Mouse (Mus musculus) B cell, adult 62 days (primary cell): Measurements from ENCODE around the gene Cpeb3. TPM values are rescaled to one million over a fixed set of nuclear protein-coding genes. Genes with fewer than 3 reads are reported as not detected.

ENCODE experiments used
- total RNA-seq: library from RNA; stranded (reverse); gene quantifications from 4 replicates; pipeline ENCODE4 v1.2.4, GENCODE M21; 2023

Gene Cpeb3
- 0.16 to 1.6 TPM (median 0.52 TPM) in 4 replicates for total RNA-seq

DNA sequence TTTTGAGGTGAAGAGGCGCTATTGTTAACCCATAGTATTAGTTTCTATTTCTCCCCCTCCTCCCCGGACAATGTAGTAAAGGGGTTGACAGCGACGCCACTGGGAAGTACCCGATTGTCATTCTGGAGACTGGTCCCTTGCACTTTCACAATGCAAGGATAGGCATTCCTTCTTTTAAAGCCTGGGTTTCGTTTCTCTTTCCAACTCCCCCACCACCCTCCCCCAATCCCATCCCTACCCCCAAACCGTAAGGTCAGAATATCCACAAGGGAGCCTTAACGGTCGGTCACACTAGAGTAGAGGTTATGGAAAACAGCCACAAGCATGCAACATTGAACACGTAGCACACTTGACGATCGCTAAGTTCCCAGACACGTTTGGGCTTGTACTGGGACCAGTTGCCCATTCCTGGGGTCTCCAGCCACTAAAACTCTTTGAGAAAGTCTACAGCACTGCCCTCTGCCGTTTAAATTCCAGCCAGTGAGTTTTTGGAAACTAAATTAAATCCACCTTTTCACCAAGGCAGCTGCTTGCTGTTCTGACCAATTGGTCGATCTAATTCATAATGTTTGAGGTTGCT lies at the start of gene Cpeb3:
Gene Cpeb3, minus strand, starts transcription at position 426 of the 580 bp plus-strand sequence.

DNA sequence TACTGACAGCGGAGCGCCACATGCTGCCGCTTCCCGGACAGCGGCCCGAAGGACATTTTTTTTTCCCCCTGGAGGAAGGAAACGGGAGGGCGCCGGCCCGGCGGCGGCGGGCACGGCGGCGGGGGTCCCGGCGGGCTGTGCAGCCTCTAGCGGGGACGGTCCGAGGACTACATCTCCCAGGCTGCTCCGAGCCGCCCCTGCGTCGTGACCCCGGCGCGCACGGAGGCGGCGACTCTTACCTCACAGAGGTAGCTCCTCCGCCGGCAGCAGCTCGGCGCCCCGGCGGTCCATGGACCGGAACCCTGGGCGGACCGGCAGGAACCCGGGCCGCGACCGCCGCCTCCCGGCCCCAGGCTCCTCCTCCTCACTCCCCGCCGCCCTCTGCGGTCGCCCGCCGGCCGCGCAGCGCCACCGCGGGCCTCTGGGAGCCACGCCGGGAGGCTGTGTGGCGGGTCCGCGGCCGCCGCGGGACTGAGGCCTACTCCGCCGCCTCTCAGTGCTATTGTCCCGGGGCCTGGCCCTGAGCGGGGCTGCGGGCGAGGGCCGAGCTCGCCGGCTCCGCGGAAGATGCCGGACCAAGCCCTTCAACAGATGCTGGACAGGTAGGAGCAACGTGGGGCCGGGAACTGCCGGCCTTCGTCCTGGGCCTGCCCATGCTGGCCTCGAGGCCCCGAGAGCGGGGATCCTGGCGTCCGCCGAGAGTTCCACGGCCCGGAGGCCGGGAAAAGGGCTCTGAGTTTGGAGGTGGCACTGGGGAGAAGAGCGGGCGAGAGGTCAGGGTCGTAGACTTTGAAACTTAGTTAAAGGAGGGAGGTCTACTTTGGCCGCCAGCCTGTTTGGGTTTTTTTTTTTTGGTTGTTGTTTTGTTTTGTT lies 862 bp downstream of the Cpeb3 start, which contains the start of gene March5:
Gene March5, plus strand, starts transcription at position 241 of the 873 bp plus-strand sequence.

Other genes starting within 250 kb of the Cpeb3 start
- gene March5, start 1.1 kb downstream of the Cpeb3 start, total RNA-seq: 64.9 to 70.8 TPM (median 69.4 TPM) in 4 replicates
- 30.5 to 36.2 TPM (median 32.2 TPM) in 4 replicates for gene Ide, start 129.3 kb upstream of the Cpeb3 start, total RNA-seq
- gene Kif11, start 167.8 kb upstream of the Cpeb3 start, total RNA-seq: 1.6 to 2.0 TPM (median 1.8 TPM) in 4 replicates
- gene Hhex, start 226.2 kb upstream of the Cpeb3 start, total RNA-seq: 95.9 to 101 TPM (median 100.0 TPM) in 4 replicates